Mouse (Mus musculus): Measurements from ENCODE around the gene Lcn11.

DNA sequence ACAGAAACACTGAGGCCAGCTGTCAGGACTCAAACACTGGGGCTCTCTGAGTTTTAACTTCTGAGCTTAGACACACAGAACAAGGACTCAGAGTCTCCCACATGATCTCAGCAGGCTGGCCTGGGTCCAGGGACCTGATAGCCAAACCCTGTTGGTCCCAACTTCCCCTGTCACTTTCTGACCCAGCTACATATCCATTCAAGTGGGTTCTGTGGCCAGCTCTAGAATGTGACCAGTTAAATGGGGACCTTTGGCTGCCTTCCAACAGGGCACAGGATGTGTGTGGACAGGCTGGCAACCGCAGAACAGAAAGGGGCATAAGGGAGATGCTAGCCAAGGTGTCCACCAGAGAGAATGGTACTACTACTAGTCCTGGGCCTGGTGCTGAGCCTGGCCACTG is 46.0 kb downstream of the Lcn11 start, which contains the start of gene Lcn9:
- TF ChIP-seq CTCF (conservative IDR thresholded peaks at IDR 0.05 in 1 of 2, IDR thresholded peaks at IDR 0.05 in 1 of 2; ENCODE audit: low read depth in 2 of 2, low read length in 2 of 2) (no peak), USF2 (conservative IDR thresholded peaks at IDR 0.05; ENCODE audit: low read depth, low read length) (no peak), E2F4 (IDR thresholded peaks at IDR 0.05; ENCODE audit: insufficient replicate concordance, low read depth, low read length) (no peak), NELFE (IDR thresholded peaks at IDR 0.05; ENCODE audit: low read depth, low read length) (no peak), RCOR1 (conservative IDR thresholded peaks at IDR 0.05; ENCODE audit: low read depth, low read length) (no peak), NRF1 (IDR thresholded peaks at IDR 0.05; ENCODE audit: low read depth, low read length) (no peak), EP300 (IDR thresholded peaks at IDR 0.05; ENCODE audit: low read length) (no peak), GABPA (IDR thresholded peaks at IDR 0.05; ENCODE audit: insufficient replicate concordance, low read depth, low read length) (no peak), ETS1 (conservative IDR thresholded peaks at IDR 0.05; ENCODE audit: low read depth, low read length) (no peak)

Measured in CH12.LX (cell line).